Mouse (Mus musculus): ENCODE results near the gene Pxmp4.

DNA sequence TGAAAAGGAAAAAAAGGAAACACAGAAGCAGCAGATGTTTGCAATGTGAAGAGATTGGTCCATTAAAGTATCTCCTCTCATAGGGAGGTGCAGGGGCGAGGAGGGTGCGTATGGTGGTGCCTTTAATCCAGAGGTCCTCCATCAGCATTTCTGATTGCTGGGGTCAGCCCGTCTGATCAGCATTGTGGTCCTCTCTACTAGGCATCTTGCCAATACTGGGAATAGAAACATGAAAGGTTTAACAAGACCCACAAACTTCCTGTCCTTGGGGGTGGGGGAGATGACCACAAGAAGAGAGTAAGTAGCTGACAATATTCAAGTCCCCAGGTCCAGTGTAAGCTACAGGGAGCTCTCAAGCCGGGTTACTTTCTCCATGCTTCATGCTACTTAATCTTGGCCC is 32.8 kb downstream of the Pxmp4 start:
- no peak for TF ChIP-seq POLR2A (IDR thresholded peaks at IDR 0.05; ENCODE audit: borderline replicate concordance, extremely low read depth, low read depth, low read length)
- TF ChIP-seq CTCF (IDR thresholded peaks at IDR 0.05; ENCODE audit: insufficient read depth, low read length) = no peak

All from lung, adult 2 months (tissue).